Mouse (Mus musculus): ENCODE measurements around the gene Fgf22.

Gene Fgf22

GRCm38 (mm10) chr10:79754856-79755516 is at the start of gene Fgf22:
Fgf22 (plus strand) TSS chr10:79755076.
- peak; percentile 49 for DNase-seq (ENCODE audit: low spot score)

GRCm38 (mm10) chr10:79705951-79706350 is 48.9 kb upstream of the Fgf22 start:
- DNase-seq (ENCODE audit: low spot score) = peak; percentile 91

DNA sequence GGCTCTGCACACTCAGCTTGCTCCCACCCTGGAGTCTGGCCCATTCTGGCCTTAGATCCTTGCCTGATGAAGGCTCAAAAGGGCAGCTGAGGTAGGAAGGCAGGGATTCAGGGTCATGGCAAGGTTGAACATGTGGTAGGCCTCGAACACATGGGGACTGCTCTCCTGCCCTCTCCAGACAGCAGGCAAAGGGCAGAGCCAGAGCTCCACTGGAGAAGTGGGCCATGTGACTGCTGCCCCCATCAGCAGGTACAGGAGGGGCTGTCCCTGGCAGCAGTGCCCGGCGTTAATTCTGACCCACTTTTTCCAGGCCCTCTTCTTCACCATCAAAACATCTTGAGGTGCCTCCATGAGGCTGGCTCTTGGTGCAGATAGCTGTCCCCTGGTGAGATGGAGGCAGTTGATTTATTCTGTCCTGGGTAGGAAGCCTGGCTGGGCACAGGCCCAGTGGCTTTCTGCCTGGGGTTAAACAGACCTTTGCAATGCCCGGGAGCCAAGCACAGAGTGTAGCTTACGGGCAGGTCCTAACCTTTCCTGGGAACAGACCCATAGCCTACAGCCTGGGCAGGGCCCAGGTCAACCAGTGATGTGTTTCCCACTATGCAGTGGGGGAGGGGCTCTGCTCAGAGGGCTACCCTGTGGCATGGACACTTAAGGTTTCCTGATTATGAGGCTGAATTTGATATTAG is 48.3 kb upstream of the Fgf22 start:
- DNase-seq (ENCODE audit: low spot score) = no peak

GRCm38 (mm10) chr10:79707162-79707561 is 47.7 kb upstream of the Fgf22 start:
- DNase-seq (ENCODE audit: low spot score) = no peak

DNA sequence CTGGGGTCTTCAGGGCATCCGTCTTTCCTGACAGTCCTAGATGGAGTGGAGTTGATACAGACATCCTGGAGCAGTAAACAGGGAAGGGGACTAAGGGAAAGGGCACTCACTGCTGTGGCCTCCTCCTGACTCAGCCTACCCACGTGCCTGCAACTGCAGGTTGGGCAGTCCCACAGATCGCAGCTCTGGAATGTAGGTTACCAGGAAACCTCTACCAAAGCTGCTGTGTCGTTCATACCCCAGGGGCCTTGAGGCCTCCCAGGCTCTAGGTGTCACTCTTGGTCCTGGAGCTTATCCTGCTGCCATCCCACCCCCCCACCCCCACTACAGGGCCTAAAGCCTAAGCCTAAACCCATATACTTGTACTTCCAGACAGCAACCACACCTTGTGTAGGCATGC is 47.1 kb upstream of the Fgf22 start:
- DNase-seq (ENCODE audit: low spot score) = no peak

DNA sequence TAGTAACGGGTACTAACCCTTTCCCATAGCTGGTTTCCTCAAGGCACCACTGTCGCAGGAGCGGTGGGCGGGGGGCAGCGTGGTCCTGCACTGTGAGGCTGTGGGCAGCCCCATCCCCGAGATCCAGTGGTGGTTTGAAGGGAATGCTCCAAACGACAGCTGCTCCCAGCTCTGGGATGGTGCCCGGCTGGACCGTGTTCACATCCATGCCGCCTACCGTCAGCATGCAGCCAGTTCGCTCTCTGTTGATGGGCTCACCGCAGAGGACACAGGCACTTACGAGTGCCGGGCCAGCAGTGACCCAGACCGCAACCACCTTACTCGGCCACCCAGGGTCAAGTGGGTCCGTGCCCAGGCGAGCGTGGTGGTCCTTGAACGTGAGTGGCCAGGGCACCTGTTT is 46.2 kb upstream of the Fgf22 start:
- no peak for DNase-seq (ENCODE audit: low spot score)

- DNase-seq (ENCODE audit: low spot score) = no peak
These were observed 45.6 kb upstream of the Fgf22 start for GRCm38 (mm10) chr10:79709307-79709706.

GRCm38 (mm10) chr10:79712029-79712428 is 42.8 kb upstream of the Fgf22 start:
- DNase-seq (ENCODE audit: low spot score) = peak; percentile 68

DNA sequence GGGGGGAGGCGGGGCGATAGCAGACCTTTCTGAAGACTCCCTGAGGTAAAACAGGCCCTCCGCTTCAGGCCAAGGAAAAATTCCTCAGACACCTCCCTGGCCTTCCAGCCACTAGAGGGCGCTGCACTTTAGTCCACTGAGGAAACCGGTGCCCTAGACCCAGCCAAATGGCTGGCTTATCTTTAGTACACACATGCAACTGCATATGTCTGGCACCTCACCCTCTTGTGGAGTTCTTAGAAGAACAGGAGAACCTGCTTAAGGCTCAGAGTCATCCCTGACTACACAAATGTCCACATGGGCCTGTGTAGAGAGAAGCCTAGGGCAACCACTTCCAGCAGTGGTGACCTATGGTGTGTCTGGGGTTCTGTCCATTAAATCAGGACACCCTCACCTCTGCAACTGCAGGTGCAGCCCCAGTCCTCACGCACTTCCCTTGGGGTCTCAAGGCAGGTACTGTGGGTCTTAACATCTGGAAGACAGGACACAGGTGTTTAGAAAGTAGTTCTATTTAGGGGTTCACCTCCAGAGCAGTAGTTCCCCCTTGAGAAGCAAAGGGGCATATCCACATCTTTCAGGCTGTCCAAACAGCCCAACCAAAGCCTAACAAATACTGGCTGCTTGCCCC is 42.3 kb upstream of the Fgf22 start:
- peak; percentile 99 for DNase-seq (ENCODE audit: low spot score)

DNA sequence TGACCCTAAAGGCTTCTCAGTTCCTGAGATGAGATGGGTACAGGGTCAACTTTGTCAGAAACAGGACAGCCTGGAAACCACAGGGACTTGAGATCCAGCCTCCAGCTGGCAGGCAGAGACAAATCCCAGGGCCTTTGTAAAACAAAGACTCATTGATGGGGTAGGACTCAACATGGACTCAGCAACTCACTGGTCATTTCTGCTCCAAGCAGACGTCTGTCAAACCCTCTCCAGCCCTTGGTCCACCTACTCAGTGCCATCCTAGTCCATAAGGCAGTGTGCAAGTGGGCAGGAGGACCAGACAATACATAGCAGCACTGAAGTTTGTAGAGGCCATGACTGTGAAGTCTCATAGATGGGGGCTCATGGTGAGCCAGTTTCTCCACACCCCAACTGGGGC is 41.7 kb upstream of the Fgf22 start:
- DNase-seq (ENCODE audit: low spot score) = no peak

DNA sequence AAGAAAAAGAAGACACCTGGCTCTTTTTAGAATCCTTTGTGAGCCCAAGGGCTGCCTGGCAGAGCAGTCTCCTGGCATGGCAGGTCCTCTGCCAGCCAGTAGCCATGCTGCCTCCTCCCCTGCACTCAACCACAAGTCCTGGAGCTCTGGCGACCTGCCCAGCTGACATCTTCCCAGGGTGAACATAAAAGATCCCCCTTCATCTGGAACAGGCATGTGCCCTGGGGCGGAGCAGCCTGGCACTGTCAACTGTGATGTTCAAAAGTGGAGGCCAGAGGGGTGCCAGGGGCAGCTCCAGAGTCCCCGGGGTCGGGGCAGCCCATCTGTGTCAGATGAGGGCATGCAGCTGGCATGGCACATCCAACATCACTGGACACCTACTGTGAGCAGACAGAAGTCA is 39.9 kb upstream of the Fgf22 start:
- DNase-seq (ENCODE audit: low spot score) = no peak

DNA sequence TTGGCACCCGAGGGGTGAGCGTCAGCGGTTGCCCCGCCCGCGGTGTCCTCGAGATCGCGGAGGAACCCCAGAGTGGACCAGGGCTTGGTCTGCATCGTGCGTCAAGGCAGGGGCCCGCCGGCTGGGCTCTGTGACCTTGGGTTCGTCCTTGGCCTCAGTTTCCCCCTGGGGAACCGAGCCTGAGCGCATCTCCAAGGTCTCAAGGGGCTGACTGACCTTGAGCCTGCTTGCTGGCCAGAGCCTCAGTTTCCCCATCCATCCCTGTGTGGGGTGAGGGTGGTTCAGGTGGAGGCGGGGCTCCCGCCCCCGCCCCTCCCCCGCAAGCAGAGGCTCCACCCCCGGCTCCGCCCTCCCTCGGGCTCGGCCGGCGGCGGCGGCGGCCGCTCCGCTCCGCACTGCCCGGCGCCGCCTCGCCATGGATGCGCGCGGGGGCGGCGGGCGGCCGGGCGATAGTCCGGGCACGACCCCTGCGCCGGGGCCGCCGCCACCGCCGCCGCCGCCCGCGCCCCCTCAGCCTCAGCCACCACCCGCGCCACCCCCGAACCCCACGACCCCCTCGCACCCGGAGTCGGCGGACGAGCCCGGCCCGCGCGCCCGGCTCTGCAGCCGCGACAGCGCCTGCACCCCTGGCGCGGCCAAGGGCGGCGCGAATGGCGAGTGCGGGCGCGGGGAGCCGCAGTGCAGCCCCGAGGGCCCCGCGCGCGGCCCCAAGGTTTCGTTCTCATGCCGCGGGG is 38.5 kb upstream of the Fgf22 start, which contains the start of gene Hcn2:
Hcn2 (plus strand) TSS at position 381 of the 734 bp plus-strand sequence.
- DNase-seq (ENCODE audit: low spot score) = no peak

DNA sequence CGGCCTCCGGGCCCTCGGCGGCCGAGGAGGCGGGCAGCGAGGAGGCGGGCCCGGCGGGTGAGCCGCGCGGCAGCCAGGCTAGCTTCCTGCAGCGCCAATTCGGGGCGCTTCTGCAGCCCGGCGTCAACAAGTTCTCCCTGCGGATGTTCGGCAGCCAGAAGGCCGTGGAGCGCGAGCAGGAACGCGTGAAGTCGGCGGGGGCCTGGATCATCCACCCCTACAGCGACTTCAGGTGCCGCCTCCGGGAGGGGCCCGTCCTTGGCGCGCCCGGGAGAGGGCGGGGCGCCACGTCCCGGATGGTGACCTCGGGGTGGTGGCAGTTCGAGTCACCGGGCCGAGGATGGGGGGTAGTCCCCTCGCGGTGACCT is 37.9 kb upstream of the Fgf22 start:
- DNase-seq (ENCODE audit: low spot score) = no peak

GRCm38 (mm10) chr10:79717640-79718357 is 37.1 kb upstream of the Fgf22 start:
- peak; percentile 82 for DNase-seq (ENCODE audit: low spot score)

- no peak for DNase-seq (ENCODE audit: low spot score)
These were observed 33.8 kb upstream of the Fgf22 start for GRCm38 (mm10) chr10:79721089-79721488.

- DNase-seq (ENCODE audit: low spot score) = no peak
These were observed 31.8 kb upstream of the Fgf22 start for GRCm38 (mm10) chr10:79723047-79723446.

GRCm38 (mm10) chr10:79723692-79724091 is 31.2 kb upstream of the Fgf22 start:
- DNase-seq (ENCODE audit: low spot score) = no peak

GRCm38 (mm10) chr10:79726090-79726489 is 28.8 kb upstream of the Fgf22 start:
- peak; percentile 59 for DNase-seq (ENCODE audit: low spot score)

DNA sequence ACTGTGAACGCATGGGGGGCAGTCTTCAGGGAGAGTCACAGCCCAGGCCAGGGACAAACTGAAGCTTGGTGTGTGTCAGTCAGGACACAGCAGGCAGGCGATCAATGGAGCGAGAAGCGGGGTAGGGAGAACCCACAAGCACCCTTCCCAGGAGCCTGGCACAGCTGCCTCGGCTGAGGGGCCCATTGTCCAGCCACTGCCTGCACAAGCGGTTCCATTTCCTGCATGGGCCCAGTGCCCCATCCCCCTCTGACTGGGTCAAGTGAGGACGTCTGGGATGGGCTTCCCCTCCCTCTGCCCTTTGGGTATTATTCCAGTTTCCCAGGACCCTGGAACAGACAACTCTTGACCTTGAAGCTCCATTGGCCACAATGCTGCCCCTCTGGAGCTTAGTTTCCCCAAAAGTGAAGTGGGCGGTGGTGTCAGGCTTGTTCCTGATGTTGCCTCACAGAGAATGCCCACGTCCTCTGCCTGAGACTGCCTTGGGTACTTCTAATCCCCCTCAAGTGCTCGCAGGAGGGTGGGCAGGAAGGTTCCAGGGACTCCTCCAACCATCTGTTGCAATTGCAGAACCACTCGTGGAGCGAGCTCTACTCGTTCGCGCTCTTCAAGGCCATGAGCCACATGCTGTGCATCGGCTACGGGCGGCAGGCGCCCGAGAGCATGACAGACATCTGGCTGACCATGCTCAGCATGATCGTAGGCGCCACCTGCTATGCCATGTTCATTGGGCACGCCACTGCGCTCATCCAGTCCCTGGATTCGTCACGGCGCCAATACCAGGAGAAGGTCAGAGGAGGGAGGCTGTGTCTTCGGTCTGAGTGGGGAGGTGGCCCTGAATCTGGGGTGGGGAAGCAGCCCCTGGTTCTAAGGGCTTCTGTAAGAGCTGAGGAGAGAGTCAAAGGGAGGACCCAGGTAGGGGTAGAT is 26.3 kb upstream of the Fgf22 start:
- DNase-seq (ENCODE audit: low spot score) = no peak

DNA sequence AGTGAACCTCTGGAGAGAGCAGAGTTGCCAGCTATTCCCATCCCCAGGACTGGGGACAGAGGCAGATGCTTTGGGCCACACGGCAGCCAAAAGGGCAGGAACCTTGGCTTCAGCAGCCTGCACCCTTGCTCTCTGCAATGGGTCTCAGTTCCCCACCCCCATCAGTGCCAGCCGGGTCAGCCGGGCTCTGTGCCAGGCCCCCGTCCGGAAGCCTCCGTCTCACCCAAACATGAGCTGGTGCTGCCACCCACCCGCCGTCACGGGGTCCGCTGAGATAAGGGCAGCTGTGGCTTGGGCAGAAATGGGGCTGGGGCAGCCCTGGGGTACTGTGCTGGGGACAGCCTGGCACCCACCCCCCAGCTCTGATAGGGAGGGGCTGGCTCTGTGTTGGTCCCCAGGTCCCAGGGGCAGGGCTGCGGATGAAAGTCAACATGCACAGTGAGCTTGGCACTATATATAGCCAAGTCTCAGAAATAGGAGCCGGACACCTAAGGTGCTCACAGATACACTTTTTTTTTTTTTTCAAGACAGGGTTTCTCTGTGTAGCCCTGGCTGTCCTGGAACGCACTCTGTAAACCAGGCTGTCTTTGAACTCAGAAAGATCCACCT is 25.4 kb upstream of the Fgf22 start:
- DNase-seq (ENCODE audit: low spot score) = no peak
